Mouse (Mus musculus) inflammation-experienced regulatory T-cells, adult 6 months (primary cell): Measurements from ENCODE around the gene Pck1. TPM values are rescaled to one million over a fixed set of nuclear protein-coding genes. Genes with fewer than 3 reads are reported as not detected.
A peak's percentile ranks its signal among the peaks of the same experiment; 100 is the strongest.

Experiments
- ATAC-seq: one replicate; pipeline ENCODE4 v1.8.0; 2017
- polyA plus RNA-seq, 3 experiments: library from polyadenylated mRNA; unstranded; fragments of 100-300 nt; shearing (Covaris generic); gene quantifications; one replicate each; pipeline ENCODE4 v1.2.1; 2017

The Pck1 gene
- polyA plus RNA-seq, 3 experiments from 2014 or later = not detected

- ATAC-seq = no peak
Observed at GRCm38 (mm10) chr2:173151352-173151751, 1.5 kb upstream of the Pck1 start.

DNA sequence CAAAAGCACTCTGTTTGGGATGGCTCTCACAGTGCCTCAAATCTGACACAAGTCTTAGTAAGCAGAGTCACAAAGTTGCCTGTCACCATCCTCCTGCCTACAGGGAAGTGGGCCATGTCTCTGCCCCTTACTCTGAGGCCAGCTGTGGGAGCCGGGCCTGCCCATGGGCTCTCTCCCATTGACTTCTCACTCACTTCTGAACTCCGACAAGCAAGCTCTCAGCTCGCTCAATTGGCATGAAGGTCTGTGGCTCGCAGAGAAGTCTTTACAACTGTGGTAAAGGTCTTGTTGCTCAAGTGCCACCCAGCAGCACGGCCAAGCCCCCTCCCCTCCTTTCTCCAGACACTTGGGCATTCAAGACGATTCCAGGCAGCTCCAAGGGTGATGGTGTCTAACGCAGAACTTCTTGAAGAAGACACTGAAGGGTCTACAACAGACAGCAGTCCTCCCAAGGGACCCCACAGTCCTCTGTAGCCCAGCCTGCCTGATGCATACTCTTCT is 1.0 kb upstream of the Pck1 start:
- no peak for ATAC-seq

DNA sequence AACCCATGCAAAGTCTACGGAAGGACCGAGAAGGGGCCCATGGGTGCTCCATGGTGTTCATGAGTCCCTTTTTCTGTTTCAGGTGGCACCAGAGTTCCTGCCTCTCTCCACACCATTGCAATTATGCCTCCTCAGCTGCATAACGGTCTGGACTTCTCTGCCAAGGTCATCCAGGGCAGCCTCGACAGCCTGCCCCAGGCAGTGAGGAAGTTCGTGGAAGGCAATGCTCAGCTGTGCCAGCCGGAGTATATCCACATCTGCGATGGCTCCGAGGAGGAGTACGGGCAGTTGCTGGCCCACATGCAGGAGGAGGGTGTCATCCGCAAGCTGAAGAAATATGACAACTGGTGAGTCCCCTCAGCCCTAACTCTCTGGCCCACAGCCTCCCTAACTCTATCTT is 418 bp downstream of the Pck1 start:
- no peak for ATAC-seq

GRCm38 (mm10) chr2:173154513-173154912 is 1.7 kb downstream of the Pck1 start:
- no peak for ATAC-seq

DNA sequence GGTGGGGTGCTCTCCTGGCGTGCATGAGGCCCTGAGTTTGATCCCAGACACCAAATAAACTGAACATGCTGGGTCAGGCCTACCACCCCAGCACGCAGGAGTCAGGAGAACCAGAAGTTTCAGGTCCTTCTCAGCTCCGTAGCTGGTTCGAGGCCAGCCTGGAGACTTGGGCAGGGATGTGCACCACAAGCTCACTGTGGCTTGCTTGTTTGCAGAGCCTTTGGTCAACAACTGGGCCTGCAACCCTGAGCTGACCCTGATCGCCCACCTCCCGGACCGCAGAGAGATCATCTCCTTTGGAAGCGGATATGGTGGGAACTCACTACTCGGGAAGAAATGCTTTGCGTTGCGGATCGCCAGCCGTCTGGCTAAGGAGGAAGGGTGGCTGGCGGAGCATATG is 2.1 kb downstream of the Pck1 start:
- no peak for ATAC-seq

GRCm38 (mm10) chr2:173155907-173156306 is 3.1 kb downstream of the Pck1 start:
- no peak for ATAC-seq

DNA sequence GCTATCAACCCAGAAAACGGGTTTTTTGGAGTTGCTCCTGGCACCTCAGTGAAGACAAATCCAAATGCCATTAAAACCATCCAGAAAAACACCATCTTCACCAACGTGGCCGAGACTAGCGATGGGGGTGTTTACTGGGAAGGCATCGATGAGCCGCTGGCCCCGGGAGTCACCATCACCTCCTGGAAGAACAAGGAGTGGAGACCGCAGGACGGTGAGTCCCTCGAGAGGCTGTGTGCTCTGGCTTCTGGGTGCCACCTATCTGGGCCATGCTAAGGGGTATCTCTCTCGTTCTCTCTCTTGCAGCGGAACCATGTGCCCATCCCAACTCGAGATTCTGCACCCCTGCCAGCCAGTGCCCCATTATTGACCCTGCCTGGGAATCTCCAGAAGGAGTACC is 4.1 kb downstream of the Pck1 start:
- no peak for ATAC-seq

- ATAC-seq = no peak
Observed at GRCm38 (mm10) chr2:173157376-173157775, 4.5 kb downstream of the Pck1 start.

DNA sequence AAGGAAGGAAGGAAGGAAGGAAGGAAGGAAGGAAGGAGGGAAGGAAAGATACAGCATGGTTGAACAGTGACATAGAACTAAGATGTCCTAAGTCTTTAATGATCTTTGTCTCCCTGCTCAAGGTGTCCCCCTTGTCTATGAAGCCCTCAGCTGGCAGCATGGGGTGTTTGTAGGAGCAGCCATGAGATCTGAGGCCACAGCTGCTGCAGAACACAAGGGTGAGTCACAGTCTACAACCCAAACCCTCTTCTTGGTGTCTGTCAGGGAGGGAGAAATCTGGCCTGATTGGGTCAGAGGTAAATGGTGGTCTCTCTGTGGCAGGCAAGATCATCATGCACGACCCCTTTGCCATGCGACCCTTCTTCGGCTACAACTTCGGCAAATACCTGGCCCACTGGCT is 5.0 kb downstream of the Pck1 start:
- no peak for ATAC-seq

DNA sequence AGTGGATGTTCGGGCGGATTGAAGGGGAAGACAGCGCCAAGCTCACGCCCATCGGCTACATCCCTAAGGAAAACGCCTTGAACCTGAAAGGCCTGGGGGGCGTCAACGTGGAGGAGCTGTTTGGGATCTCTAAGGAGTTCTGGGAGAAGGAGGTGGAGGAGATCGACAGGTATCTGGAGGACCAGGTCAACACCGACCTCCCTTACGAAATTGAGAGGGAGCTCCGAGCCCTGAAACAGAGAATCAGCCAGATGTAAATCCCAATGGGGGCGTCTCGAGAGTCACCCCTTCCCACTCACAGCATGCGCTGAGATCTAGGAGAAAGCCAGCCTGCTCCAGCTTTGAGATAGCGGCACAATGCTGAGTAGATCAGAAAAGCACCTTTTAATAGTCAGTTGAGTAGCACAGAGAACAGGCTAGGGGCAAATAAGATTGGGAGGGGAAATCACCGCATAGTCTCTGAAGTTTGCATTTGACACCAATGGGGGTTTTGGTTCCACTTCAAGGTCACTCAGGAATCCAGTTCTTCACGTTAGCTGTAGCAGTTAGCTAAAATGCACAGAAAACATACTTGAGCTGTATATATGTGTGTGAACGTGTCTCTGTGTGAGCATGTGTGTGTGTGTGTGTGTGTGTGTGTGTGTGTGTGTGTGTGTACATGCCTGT is 5.7 kb downstream of the Pck1 start:
- no peak for ATAC-seq

- peak; percentile 72 for ATAC-seq
Observed at GRCm38 (mm10) chr2:173159354-173160311, 6.8 kb downstream of the Pck1 start.

DNA sequence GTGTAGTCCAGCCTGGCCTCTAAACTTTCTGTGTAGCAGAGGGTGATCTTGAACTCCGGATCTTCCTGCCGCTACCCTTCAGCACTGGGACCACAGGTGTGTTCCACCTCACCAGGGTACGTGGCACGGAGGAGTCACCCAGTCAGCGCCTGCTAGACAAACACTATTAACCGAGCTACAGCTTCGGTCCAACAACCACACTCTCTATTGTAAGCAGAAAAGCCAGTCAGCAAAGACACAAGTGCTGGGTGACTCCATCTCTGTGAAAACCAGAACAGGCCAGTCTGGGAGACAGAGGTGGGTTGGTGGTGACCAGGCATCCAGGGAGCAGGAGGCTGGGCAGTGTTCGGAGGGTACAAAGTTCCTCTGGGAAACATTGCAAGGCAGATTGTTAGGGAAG is 10.5 kb downstream of the Pck1 start:
- no peak for ATAC-seq

DNA sequence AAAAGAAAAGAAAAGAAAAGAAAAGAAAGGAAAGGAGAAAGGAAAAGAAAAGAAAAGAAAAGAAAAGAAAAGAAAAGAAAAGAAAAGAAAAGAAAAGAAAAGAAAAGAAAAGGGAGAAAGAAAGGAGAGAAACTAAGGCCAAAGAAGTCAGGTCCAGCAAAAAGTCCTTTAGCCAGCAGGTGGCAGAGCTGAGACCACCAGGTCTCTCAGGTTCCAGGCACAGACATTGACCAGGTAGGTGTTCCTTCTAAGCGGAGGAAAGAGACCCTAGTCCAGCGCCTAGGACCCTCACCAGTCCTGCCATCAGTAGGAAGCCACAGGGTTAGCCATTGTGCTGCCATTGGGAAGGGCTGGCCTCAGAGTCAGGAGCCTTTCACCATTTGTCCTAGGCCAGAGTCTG is 11.5 kb downstream of the Pck1 start:
- ATAC-seq = no peak

GRCm38 (mm10) chr2:173164946-173165345 is 12.1 kb downstream of the Pck1 start:
- ATAC-seq = no peak

GRCm38 (mm10) chr2:173165357-173165756 is 12.5 kb downstream of the Pck1 start:
- no peak for ATAC-seq

DNA sequence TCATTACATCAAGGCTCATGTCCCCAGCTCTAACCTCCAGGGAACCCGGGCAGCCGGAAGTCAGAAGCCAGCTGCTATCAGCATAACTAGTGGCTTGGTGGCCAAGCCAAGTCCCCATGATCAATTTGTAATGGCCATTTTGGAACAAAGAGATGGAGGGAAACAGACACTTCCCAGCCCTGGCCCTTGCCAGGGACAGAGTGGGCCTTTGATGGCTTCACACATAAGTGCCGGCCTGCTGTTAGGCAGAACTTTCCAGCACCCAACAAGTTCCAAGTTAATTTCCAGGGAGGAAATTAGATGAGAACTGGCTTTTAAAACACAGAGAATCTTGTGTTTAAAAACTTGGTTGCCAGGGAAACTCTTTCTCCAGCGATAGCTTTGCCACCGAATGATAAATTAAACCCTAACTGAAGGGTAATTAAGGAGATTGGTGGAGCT is 15.6 kb downstream of the Pck1 start:
- no peak for ATAC-seq

DNA sequence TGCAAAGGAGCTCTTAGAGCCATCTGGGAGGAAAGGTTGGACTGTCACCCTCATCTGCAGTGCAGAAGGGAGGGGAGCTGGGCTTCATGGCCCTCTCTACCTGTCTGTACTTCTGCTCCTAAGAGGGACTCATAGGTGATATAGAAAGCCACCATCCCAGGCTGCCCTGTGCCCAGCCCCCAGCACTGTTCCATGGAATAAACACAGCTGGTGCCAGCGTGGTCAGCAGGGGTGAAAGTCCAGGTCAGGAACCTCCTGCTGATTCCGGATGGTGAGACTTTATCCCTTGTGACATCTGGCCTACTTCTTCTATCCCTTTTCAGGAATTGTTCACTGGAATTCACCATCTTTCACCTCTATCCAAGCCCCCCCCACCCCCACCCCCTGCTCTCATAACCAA is 17.2 kb downstream of the Pck1 start:
- no peak for ATAC-seq

GRCm38 (mm10) chr2:173170715-173171114 is 17.9 kb downstream of the Pck1 start:
- no peak for ATAC-seq

GRCm38 (mm10) chr2:173171470-173171869 is 18.6 kb downstream of the Pck1 start:
- ATAC-seq = no peak

DNA sequence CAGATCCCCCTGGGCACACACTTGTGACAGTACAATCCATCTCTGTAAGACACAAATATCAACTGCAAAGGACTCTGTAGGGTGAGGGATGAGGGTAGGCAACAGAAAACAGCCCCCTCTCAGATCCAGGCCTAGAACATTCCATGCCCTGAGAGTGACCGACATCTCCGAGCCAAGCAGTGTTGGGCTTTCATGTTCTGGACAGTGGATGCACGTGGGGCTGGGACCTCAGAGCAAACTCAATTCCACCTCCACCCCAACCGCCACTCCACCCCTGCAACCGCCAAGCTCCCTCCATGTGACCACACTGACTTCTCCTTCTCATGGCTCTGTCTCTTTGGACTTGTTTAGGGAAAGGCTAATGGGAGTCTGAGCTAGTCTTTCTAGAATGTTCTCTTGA is 19.1 kb downstream of the Pck1 start:
- no peak for ATAC-seq

GRCm38 (mm10) chr2:173172386-173172785 is 19.5 kb downstream of the Pck1 start:
- ATAC-seq = no peak

DNA sequence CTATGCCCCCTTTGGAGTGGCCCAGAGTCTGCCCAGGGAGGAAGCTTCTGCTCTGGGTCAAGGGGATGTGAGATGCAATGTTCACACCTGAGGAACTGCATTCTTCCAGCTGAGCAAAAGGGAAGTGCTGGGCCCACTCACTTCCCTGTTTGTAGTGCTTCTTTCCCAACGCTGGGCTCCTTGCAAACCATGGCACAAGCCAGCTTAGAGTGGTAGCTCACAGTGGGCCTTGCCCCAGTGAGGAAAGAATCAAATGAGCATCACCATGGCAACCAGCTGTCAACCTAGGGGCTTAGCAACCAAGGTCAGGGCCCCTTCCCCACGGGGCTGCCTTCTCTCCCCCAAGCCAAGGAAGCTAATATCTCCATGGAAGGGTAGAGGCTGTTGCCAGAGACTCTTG is 20.2 kb downstream of the Pck1 start:
- no peak for ATAC-seq
